Mouse (Mus musculus) c-Kit-positive CD71-positive TER-119-negative erythroid progenitor cells, embryonic 14.5 days (primary cell): ENCODE results near the gene Glp2r.

Experiments used
- DNase-seq: peaks from one replicate; pipeline ENCODE4 v3.0.0-alpha.2; 2013; ENCODE audit warnings: low read depth

Glp2r gene

GRCm38 (mm10) chr11:67771053-67771452 lies at the start of gene Glp2r:
Gene Glp2r (minus strand): TSS chr11:67771153.
- no peak for DNase-seq

GRCm38 (mm10) chr11:67820221-67820620 lies 49.3 kb upstream of the Glp2r start:
- no peak for DNase-seq

- DNase-seq = no peak
Observed at GRCm38 (mm10) chr11:67819604-67820003, 48.7 kb upstream of the Glp2r start.

- DNase-seq = no peak
Observed at GRCm38 (mm10) chr11:67811535-67811934, 40.6 kb upstream of the Glp2r start.

GRCm38 (mm10) chr11:67808051-67808450 lies 37.1 kb upstream of the Glp2r start:
- DNase-seq = no peak

- DNase-seq = no peak
Observed at GRCm38 (mm10) chr11:67806832-67807597, 36.1 kb upstream of the Glp2r start.

- no peak for DNase-seq
Observed at GRCm38 (mm10) chr11:67805538-67805937, 34.6 kb upstream of the Glp2r start.

GRCm38 (mm10) chr11:67801169-67801568 lies 30.2 kb upstream of the Glp2r start:
- DNase-seq = no peak

- DNase-seq = no peak
Observed at GRCm38 (mm10) chr11:67800130-67800723, 29.3 kb upstream of the Glp2r start.

GRCm38 (mm10) chr11:67797931-67798330 lies 27.0 kb upstream of the Glp2r start, which contains the start of gene Dhrs7c:
Gene Dhrs7c (plus strand): TSS chr11:67798187.
- DNase-seq = no peak

- DNase-seq = no peak
Observed at GRCm38 (mm10) chr11:67790182-67790581, 19.2 kb upstream of the Glp2r start.

GRCm38 (mm10) chr11:67774379-67774778 lies 3.4 kb upstream of the Glp2r start, which contains the start of gene Gsg1l2:
Gene Gsg1l2 (plus strand): TSS chr11:67774608.
- DNase-seq = no peak

- no peak for DNase-seq
Observed at GRCm38 (mm10) chr11:67772577-67772976, 1.6 kb upstream of the Glp2r start.

GRCm38 (mm10) chr11:67771691-67772090 lies 738 bp upstream of the Glp2r start:
- no peak for DNase-seq

GRCm38 (mm10) chr11:67757373-67758167 lies 13.4 kb downstream of the Glp2r start:
- no peak for DNase-seq

GRCm38 (mm10) chr11:67756287-67756686 lies 14.7 kb downstream of the Glp2r start:
- no peak for DNase-seq

GRCm38 (mm10) chr11:67741569-67741968 lies 29.4 kb downstream of the Glp2r start:
- no peak for DNase-seq

- DNase-seq = no peak
Observed at GRCm38 (mm10) chr11:67738846-67739490, 32.0 kb downstream of the Glp2r start.

- DNase-seq = no peak
Observed at GRCm38 (mm10) chr11:67738345-67738744, 32.6 kb downstream of the Glp2r start.

- DNase-seq = no peak
Observed at GRCm38 (mm10) chr11:67734597-67734996, 36.4 kb downstream of the Glp2r start.

GRCm38 (mm10) chr11:67733726-67734125 lies 37.2 kb downstream of the Glp2r start:
- DNase-seq = no peak

GRCm38 (mm10) chr11:67731056-67731455 lies 39.9 kb downstream of the Glp2r start:
- no peak for DNase-seq
